In genomic region chr16:57984111-57984510, GRCm38 (mm10) we compare ENCODE assay signal across 20 mouse cellular contexts.
DNase-seq lines count a peak whose midpoint lies in the region; ATAC-seq and TF ChIP-seq lines count a peak whose summit lies in the region.
"Had no signal": no experiment of that assay in that cellular context is flagged by ENCODE, and none has a peak within 500 bp of the region (broad histone marks: within the 10 kb centered on the region; RNA-seq: fewer than 3 reads in every experiment).

No protein-coding gene starts in this region.

- H3K27me3 ChIP-seq in kidney, postnatal 0 days (ENCODE audit: insufficient read depth, low read length) = no peaks in the 10 kb centered on the region
- H3K27me3 ChIP-seq: embryonic facial prominence, embryonic 13.5 days; forebrain, embryonic 13.5 days had no signal

- no peaks in the 10 kb centered on the region for H3K9me3 ChIP-seq in kidney, postnatal 0 days (replicated peaks; ENCODE audit: low read length)
- H3K9me3 ChIP-seq: embryonic facial prominence, embryonic 13.5 days; forebrain, embryonic 13.5 days; hindbrain, embryonic 10.5 days had no signal

- H3K4me1 ChIP-seq in kidney, postnatal 0 days (replicated peaks; ENCODE audit: insufficient read depth, low read length) = no peaks in the 10 kb centered on the region
- H3K4me1 ChIP-seq: forebrain, embryonic 13.5 days; hindbrain, embryonic 10.5 days had no signal

- peak; percentile 22 for DNase-seq in embryo, embryonic 10.5 days (ENCODE audit: low spot score)
- DNase-seq in embryo, embryonic 11 days = no peak
- peak; percentile 45 for DNase-seq in kidney, postnatal 0 days (ENCODE audit: low spot score)
- no peak for DNase-seq in kidney, adult 8-10 months
- peak; percentile 12 for DNase-seq in lung, postnatal 36 days
- DNase-seq in lung, postnatal 4 days = no peak
- DNase-seq: adrenal gland, adult 2 months; adrenal gland, postnatal 25 days; cerebellum, adult 18-20 months; cerebellum, adult 9-11 months; cerebellum, postnatal 36 days; forebrain, postnatal 0 days; gastrocnemius, postnatal 14 days; heart, adult 2 months had no signal

- no peak overlapping the region for H3K4me2 ChIP-seq in kidney, postnatal 0 days (ENCODE audit: low read length)
- H3K4me2 ChIP-seq: embryonic facial prominence, embryonic 13.5 days; forebrain, embryonic 13.5 days; heart, embryonic 11.5 days; hindbrain, embryonic 14.5 days had no signal

- ATAC-seq in kidney, postnatal 0 days (replicated peaks; ENCODE audit: low FRiP score, low read depth) = no peak; the same call in 1 of the 2 replicates
- no peak for ATAC-seq in megakaryocyte progenitor cell, adult 5-6 weeks (replicated peaks; ENCODE audit: poor library complexity)
- ATAC-seq: forebrain, embryonic 13.5 days; forebrain, postnatal 0 days had no signal

- no peak for TF ChIP-seq CTCF in kidney, postnatal 0 days (IDR thresholded peaks at IDR 0.05; ENCODE audit: low read depth)

- H3K36me3 ChIP-seq in kidney, postnatal 0 days (ENCODE audit: insufficient read depth, low read length) = no peaks in the 10 kb centered on the region
- H3K36me3 ChIP-seq: embryonic facial prominence, embryonic 13.5 days; hindbrain, embryonic 10.5 days had no signal

- no peak overlapping the region for H3K9ac ChIP-seq in kidney, postnatal 0 days (ENCODE audit: low read depth, low read length)
- H3K9ac ChIP-seq: embryonic facial prominence, embryonic 13.5 days; forebrain, embryonic 13.5 days; forebrain, postnatal 0 days; hindbrain, embryonic 14.5 days had no signal

- no peak overlapping the region for H3K4me3 ChIP-seq in kidney, postnatal 0 days (replicated peaks; ENCODE audit: low read depth, low read length)
- H3K4me3 ChIP-seq: embryonic facial prominence, embryonic 13.5 days; forebrain, embryonic 13.5 days; heart, adult 2 months; hindbrain, embryonic 10.5 days had no signal

- 36% methylated on average over 5 of the region's 5 CpGs for WGBS in kidney, postnatal 0 days

- H3K27ac ChIP-seq in kidney, postnatal 0 days = no peak overlapping the region
- H3K27ac ChIP-seq: embryonic facial prominence, embryonic 13.5 days; forebrain, embryonic 13.5 days; heart, adult 2 months; hindbrain, embryonic 10.5 days; hindbrain, embryonic 14.5 days had no signal

Comparison
In these comparisons a context has a peak if more than half of its experiments do, and no peak if none do; other contexts are left out.
1. DNase-seq: peak in embryo, embryonic 10.5 days (single experiment), kidney, postnatal 0 days (single experiment) and lung, postnatal 36 days (single experiment); none in embryo, embryonic 11 days (single experiment), kidney, adult 8-10 months (0 of 2) and lung, postnatal 4 days (0 of 2).